Mouse (Mus musculus) forebrain, embryonic 14.5 days (tissue): ENCODE measurements around the gene Rpp25. TPM values are rescaled to one million over a fixed set of nuclear protein-coding genes. Genes with fewer than 3 reads are reported as not detected.

Experiments
- polyA plus RNA-seq: library from polyadenylated mRNA; unstranded; fragments of >200 nt; fragmentation: Nextera tagmentation; extraction: Ambion mirVana; gene quantifications from 2 replicates; pipeline ENCODE4 v1.2.1, GENCODE M21; 2014

Rpp25 gene
- polyA plus RNA-seq, 1 experiment from 2014 or later = 18.5 TPM

Other genes with a start within 250 kb of the Rpp25 start
- gene 1700017B05Rik, start 241.4 kb upstream of the Rpp25 start, polyA plus RNA-seq = 3.9 and 5.2 TPM in 2 replicates
- gene Ppcdc, start 63.9 kb upstream of the Rpp25 start, polyA plus RNA-seq = 19.2 and 21.0 TPM in 2 replicates
- gene Scamp5, start 36.0 kb upstream of the Rpp25 start, polyA plus RNA-seq = 73.9 and 91.1 TPM in 2 replicates
- gene Cox5a, start 17.2 kb downstream of the Rpp25 start, polyA plus RNA-seq = 791 and 827 TPM in 2 replicates
- gene Fam219b, start 33.5 kb downstream of the Rpp25 start, polyA plus RNA-seq = 20.4 and 23.6 TPM in 2 replicates
- 46.1 and 47.5 TPM in 2 replicates for gene Mpi, start 48.7 kb downstream of the Rpp25 start, polyA plus RNA-seq
- 55.5 and 56.4 TPM in 2 replicates for gene Scamp2, start 56.9 kb downstream of the Rpp25 start, polyA plus RNA-seq
- gene Ulk3, start 85.4 kb downstream of the Rpp25 start, polyA plus RNA-seq = 5.2 and 10.8 TPM in 2 replicates
- gene Cplx3, start 102.3 kb downstream of the Rpp25 start, polyA plus RNA-seq = 0.34 and 0.36 TPM in 2 replicates
- gene Lman1l, start 116.7 kb downstream of the Rpp25 start, polyA plus RNA-seq = not detected in 2 replicates
- 29.2 and 29.3 TPM in 2 replicates for gene Csk, start 149.6 kb downstream of the Rpp25 start, polyA plus RNA-seq
- gene Cyp1a2, start 179.7 kb downstream of the Rpp25 start, polyA plus RNA-seq = not detected in 2 replicates
- 0.19 TPM in 1 of 2 replicates, not detected in the other for gene Cyp1a1, start 183.9 kb downstream of the Rpp25 start, polyA plus RNA-seq
- gene Edc3, start 204.5 kb downstream of the Rpp25 start, polyA plus RNA-seq = 27.5 and 28.9 TPM in 2 replicates